Mouse (Mus musculus): Measurements from ENCODE around the gene Ifitm3. TPM values are rescaled to one million over a fixed set of nuclear protein-coding genes. Genes with fewer than 3 reads are reported as not detected.
"Not testable (repeated sequence)": the region's sequence is repeated elsewhere in the genome, so short reads cannot be mapped to it uniquely, and the experiment has no call there.

Ifitm3 gene
- polyA plus RNA-seq, 1 experiment from 2014 or later, result 606 TPM

GRCm38 (mm10) chr7:141026097-141026739 lies 15.6 kb upstream of the Ifitm3 start:
- Histone ChIP-seq H3K27ac (peak overlapping the region; percentile 38; the same call in 1 of the 2 replicates), H3K27me3 (ENCODE audit: insufficient read depth, low read length) (no peaks in the 10 kb centered on the region), H3K36me3 (ENCODE audit: insufficient read depth, low read length) (no peaks in the 10 kb centered on the region), H3K9ac (ENCODE audit: low read depth, low read length) (no peak overlapping the region), H3K4me1 (replicated peaks; ENCODE audit: insufficient read depth, low read length) (no peaks in the 10 kb centered on the region), H3K4me2 (ENCODE audit: low read length) (no peak overlapping the region), H3K4me3 (replicated peaks; ENCODE audit: low read depth, low read length) (no peak overlapping the region), H3K9me3 (replicated peaks; ENCODE audit: low read length) (no peaks in the 10 kb centered on the region)
- WGBS, result 52% methylated on average over 6 of the region's 6 CpGs
- ATAC-seq (replicated peaks; ENCODE audit: low FRiP score, low read depth) (no peak), DNase-seq (ENCODE audit: low spot score) (no peak)
- no peak for TF ChIP-seq CTCF (IDR thresholded peaks at IDR 0.05; ENCODE audit: low read depth)

DNA sequence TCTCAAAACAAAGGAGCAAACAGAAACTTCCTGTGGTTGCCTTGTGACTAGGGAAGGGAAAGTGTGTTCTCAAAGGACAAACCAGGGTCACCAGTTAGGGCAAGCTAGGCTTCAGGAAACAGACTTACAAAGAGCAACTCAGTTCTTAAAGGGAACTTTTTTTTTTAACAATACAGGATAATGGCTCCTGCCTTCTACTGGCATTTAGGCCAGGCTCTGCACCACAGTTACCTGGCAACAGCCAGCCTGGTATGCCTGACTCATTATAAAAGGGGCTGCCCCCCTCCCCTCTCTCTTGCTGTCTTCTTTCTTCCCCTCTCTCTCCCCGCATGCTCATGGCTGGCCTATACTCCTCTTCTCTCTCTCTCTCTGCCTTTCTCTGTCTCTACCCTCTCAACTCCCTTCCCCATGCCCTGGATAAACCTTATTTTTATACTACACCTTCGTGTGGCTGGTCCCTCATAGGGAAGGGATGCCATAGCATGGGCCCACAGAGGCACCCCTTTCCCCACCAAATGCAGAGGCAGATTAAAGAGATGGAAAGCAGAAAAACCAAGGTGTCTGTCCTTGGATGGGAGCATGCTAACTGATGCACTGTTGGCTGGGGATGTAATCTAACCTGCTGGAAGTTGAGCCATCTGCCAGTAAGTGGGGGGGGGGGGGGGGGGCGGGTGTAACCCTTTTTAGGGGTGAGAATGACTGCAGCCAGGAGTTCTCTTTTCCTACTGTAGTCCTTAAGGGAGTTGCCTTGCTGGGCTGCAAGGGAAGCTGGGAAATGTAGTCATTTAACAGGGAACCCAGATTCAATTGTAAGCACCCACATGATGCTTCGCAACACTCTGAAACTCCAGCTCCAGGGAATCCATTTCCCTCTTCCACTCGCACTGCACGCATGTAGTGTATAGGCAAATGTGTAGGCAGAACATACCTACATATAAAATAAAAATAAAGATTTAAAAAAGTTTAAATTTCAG lies 14.6 kb upstream of the Ifitm3 start:
- H3K27ac ChIP-seq, result peak overlapping the region; percentile 55; the same call in 1 of the 2 replicates
- TF ChIP-seq CTCF (IDR thresholded peaks at IDR 0.05; ENCODE audit: low read depth), result no peak
- 52% methylated on average over 6 of the region's 6 CpGs for WGBS
- H3K36me3 ChIP-seq (ENCODE audit: insufficient read depth, low read length), result no peaks in the 10 kb centered on the region
- no peak overlapping the region for H3K4me2 ChIP-seq (ENCODE audit: low read length)
- H3K9me3 ChIP-seq (replicated peaks; ENCODE audit: low read length), result no peaks in the 10 kb centered on the region
- H3K27me3 ChIP-seq (ENCODE audit: insufficient read depth, low read length), result no peaks in the 10 kb centered on the region
- no peak overlapping the region for H3K4me3 ChIP-seq (replicated peaks; ENCODE audit: low read depth, low read length)
- DNase-seq (ENCODE audit: low spot score) (peak; percentile 34), ATAC-seq (replicated peaks; ENCODE audit: low FRiP score, low read depth) (no peak)
- no peak overlapping the region for H3K9ac ChIP-seq (ENCODE audit: low read depth, low read length)
- H3K4me1 ChIP-seq (replicated peaks; ENCODE audit: insufficient read depth, low read length), result no peaks in the 10 kb centered on the region

DNA sequence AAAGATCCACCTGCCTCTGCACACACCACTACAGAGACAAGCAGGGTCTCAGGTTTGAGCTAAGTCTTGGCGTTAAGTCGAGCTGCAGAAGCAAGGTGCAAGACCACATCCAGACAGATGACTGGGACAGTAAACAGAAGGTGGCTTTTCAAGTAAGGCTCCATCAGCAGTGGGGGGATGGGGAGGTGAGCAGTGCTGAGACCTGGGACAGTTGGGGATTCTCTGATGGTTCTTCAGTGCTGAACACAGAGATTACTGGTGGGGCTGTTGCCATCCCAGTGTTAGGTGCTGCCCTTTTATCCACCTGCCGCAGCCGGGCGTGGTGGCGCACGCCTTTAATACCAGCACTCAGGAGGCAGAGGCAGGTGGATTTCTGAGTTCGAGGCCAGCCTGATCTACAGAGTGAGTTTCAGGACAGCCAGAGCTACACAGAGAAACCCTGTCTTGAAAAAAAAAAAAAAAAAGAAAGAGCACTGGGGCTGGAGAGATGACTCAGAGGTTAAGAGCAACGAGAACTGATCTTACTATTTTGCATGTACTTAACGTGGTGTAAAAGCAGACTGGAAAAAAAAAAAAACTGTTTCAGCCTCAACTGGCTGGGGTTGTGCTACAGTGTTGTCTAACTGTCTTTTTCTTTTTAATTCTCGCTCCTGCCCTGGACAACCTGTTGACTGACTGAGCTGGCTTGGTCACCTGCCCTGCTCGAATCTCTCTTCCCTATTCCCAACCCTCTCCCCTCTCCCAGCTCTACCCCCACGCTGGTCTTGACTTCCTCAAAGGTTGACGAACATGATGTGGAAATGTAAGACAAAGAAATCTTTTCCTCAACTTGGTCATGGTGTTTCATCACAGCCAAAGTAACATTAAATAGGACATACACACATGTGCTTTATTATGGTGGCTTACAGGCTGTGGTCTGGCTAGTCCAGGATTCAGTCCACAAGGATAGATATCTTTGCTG lies 11.2 kb upstream of the Ifitm3 start:
- Histone ChIP-seq H3K27ac (no peak overlapping the region), H3K4me2 (ENCODE audit: low read length) (no peak overlapping the region), H3K9ac (ENCODE audit: low read depth, low read length) (no peak overlapping the region), H3K4me1 (replicated peaks; ENCODE audit: insufficient read depth, low read length) (no peaks in the 10 kb centered on the region), H3K27me3 (ENCODE audit: insufficient read depth, low read length) (no peaks in the 10 kb centered on the region), H3K9me3 (replicated peaks; ENCODE audit: low read length) (no peaks in the 10 kb centered on the region), H3K4me3 (replicated peaks; ENCODE audit: low read depth, low read length) (no peak overlapping the region), H3K36me3 (ENCODE audit: insufficient read depth, low read length) (no peaks in the 10 kb centered on the region)
- no peak for ATAC-seq (replicated peaks; ENCODE audit: low FRiP score, low read depth)
- DNase-seq (ENCODE audit: low spot score), result no peak
- no peak for TF ChIP-seq CTCF (IDR thresholded peaks at IDR 0.05; ENCODE audit: low read depth)
- 75% methylated on average over 14 of the region's 14 CpGs for WGBS

GRCm38 (mm10) chr7:141019028-141019427 lies 8.5 kb upstream of the Ifitm3 start:
- no peak overlapping the region for H3K4me3 ChIP-seq (replicated peaks; ENCODE audit: low read depth, low read length)
- H3K27ac ChIP-seq, result no peak overlapping the region
- H3K4me1 ChIP-seq (replicated peaks; ENCODE audit: insufficient read depth, low read length), result no peaks in the 10 kb centered on the region
- 92% methylated on average over 5 of the region's 5 CpGs for WGBS
- no peaks in the 10 kb centered on the region for H3K9me3 ChIP-seq (replicated peaks; ENCODE audit: low read length)
- DNase-seq (ENCODE audit: low spot score) (no peak), ATAC-seq (replicated peaks; ENCODE audit: low FRiP score, low read depth) (no peak)
- no peak overlapping the region for H3K4me2 ChIP-seq (ENCODE audit: low read length)
- TF ChIP-seq CTCF (IDR thresholded peaks at IDR 0.05; ENCODE audit: low read depth), result no peak
- no peak overlapping the region for H3K9ac ChIP-seq (ENCODE audit: low read depth, low read length)
- H3K27me3 ChIP-seq (ENCODE audit: insufficient read depth, low read length), result no peaks in the 10 kb centered on the region
- no peaks in the 10 kb centered on the region for H3K36me3 ChIP-seq (ENCODE audit: insufficient read depth, low read length)

DNA sequence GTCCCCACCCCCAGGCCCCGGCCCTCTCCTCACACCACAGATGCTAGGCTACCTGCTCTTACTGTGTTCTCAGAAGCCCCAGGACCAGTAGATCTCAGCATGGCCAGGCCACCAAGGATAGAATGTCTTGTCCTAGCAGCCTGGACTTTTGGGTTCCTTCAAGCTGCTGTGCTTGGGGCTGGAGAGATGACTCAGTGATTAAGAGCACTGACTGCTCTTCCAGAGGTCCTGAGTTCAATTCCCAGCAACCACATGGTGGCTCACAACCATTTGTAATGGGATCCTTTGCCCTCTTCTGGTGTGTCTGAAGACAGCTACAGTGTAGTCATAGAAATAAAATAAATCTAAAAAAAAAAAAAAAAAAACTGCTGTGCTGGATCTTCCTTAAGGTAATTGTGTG lies 7.3 kb upstream of the Ifitm3 start, which contains the start of gene Ifitm6:
Gene Ifitm6, minus strand, starts transcription at position 101 of the 400 bp plus-strand sequence.
- H3K4me3 ChIP-seq (replicated peaks; ENCODE audit: low read depth, low read length); H3K27me3 ChIP-seq (ENCODE audit: insufficient read depth, low read length); H3K9ac ChIP-seq (ENCODE audit: low read depth, low read length); H3K4me1 ChIP-seq (replicated peaks; ENCODE audit: insufficient read depth, low read length); H3K27ac ChIP-seq; H3K36me3 ChIP-seq (ENCODE audit: insufficient read depth, low read length); H3K9me3 ChIP-seq (replicated peaks; ENCODE audit: low read length); ATAC-seq (replicated peaks; ENCODE audit: low FRiP score, low read depth); H3K4me2 ChIP-seq (ENCODE audit: low read length); DNase-seq (ENCODE audit: low spot score): not testable (repeated sequence)
- 65% methylated on average over 1 of the region's 1 CpGs for WGBS

Measured in kidney, postnatal 0 days (tissue).